Mouse (Mus musculus): ENCODE results near the gene Fmn2.

Gene Fmn2

DNA sequence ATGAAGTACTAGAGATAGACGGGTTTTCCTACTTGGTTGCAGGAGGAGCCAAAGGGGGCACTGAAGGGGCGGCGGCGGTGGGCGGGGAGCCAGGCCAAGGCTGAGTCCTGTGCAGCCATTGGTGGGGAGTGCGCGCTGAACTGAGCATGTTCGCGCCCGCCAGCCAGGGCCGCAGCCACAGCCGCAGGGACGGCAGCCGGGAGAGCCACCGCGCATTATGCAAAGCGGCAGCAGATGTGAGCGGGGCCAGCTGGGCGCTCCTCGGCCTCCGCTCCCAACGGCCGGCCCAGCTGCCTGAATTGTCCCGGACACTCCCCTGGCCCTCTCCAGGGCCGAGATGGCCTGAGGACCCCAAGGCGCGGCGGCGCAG, at the start of gene Fmn2:
Gene Fmn2 (plus strand): TSS at position 165 of the 370 bp plus-strand sequence.
- DNase-seq (ENCODE audit: low spot score) = peak; percentile 91

DNA sequence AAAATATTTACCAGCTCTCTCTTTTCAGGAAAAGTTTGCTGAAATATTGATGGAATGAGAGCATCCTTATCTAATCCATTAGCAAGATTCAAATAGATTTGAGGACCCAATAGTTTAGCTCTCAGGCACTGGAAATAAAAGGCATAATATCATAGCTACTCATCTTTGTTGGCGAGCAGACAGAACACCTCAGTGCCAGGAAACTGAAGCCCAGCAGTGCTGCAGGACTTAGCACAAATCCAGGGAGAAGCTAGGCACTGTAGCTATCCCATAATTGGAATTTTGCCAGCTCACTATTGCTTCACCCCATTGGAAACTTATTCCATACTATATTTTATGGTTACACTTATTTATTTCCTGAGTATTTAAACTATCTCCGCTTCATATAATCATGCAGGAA, 46.5 kb upstream of the Fmn2 start:
- DNase-seq (ENCODE audit: low spot score) = no peak

GRCm38 (mm10) chr1:174465385-174465784, 36.2 kb upstream of the Fmn2 start:
- no peak for DNase-seq (ENCODE audit: low spot score)

- peak; percentile 73 for DNase-seq (ENCODE audit: low spot score)
Observed at GRCm38 (mm10) chr1:174466240-174466639, 35.4 kb upstream of the Fmn2 start.

- peak; percentile 82 for DNase-seq (ENCODE audit: low spot score)
Observed at GRCm38 (mm10) chr1:174469736-174470135, 31.9 kb upstream of the Fmn2 start.

DNA sequence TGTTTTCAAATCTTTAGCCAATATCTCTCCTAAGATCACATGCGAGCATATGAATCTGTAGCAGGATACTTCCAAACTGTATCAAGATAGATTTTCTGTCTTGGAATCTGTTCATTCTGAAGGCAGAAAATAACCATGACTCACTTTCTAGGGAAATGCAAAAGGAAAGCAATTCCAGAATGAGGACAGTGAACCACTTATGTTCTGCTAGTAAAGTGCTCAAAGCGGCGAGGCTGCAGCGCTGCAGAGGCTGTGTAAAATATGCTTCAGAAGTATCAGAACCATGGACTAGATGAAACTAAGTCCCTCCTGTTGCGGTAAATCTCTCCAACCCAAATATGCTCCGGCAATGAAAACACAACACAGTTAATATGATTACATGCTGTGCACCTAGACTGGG, 19.1 kb upstream of the Fmn2 start:
- no peak for DNase-seq (ENCODE audit: low spot score)

GRCm38 (mm10) chr1:174500064-174500463, 1.6 kb upstream of the Fmn2 start:
- DNase-seq (ENCODE audit: low spot score) = no peak

- peak; percentile 8 for DNase-seq (ENCODE audit: low spot score)
Observed at GRCm38 (mm10) chr1:174501011-174501410, 614 bp upstream of the Fmn2 start.

DNA sequence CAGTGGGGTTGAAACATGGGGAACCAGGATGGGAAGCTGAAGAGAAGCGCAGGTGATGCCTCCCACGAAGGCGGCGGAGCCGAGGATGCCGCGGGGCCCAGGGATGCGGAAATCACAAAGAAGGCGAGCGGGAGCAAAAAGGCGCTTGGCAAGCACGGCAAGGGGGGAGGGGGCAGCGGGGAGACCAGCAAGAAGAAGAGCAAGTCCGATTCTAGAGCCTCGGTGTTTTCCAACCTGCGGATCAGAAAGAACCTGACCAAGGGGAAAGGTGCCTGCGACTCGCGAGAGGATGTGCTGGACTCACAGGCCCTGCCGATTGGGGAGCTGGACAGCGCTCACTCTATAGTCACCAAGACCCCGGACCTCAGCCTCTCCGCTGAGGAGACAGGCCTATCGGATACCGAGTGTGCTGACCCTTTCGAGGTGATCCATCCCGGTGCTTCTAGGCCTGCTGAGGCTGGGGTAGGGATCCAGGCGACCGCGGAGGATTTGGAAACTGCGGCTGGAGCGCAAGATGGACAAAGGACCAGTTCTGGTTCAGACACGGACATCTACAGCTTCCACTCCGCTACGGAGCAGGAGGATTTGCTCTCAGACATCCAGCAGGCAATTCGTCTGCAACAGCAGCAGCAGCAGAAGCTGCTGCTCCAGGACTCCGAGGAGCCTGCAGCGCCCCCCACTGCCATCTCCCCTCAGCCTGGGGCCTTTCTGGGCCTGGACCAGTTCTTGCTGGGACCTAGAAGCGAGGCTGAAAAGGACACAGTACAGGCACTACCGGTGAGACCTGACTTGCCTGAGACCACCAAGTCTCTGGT, 613 bp downstream of the Fmn2 start:
- DNase-seq (ENCODE audit: low spot score) = peak; percentile 70

GRCm38 (mm10) chr1:174502846-174503745, 1.5 kb downstream of the Fmn2 start:
- DNase-seq (ENCODE audit: low spot score) = peak; percentile 48

GRCm38 (mm10) chr1:174508571-174509110, 7.0 kb downstream of the Fmn2 start:
- peak; percentile 16 for DNase-seq (ENCODE audit: low spot score)

- DNase-seq (ENCODE audit: low spot score) = no peak
Observed at GRCm38 (mm10) chr1:174513419-174513818, 11.8 kb downstream of the Fmn2 start.

- DNase-seq (ENCODE audit: low spot score) = no peak
Observed at GRCm38 (mm10) chr1:174521976-174522770, 20.5 kb downstream of the Fmn2 start.

DNA sequence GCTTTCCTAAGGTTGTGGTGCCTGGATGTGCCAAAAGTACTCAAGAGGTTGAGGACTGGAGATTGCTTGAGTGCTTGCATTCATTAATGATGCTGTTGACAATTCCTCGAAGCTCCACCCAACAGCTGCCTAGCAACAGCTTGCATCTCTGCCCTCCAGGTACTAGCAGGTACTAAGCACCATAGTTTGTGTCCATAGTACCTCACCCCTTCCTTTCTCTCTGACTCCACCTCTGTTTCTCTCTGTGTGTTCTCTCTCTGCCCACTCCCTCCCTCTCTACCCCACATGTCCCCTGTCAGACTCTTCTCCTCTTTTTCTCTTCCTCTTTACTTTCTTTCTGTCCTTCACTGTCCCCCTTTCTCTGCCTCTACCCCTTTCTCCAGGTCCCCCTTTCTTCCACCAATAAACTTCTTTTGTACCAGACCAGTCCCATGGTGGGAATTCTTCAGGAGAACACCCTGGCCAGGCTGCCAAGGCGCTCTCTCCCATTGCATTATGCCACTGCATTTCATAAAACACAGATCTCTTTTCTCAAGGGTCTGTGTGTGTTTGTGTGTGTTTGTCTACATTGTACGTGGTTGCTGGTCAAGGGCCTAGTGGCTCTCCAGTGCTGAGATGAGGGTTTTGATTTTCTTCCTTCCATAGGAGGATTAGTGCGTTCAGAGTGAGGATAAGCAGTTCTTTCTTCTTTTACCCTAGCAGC, 21.3 kb downstream of the Fmn2 start:
- DNase-seq (ENCODE audit: low spot score) = no peak

DNA sequence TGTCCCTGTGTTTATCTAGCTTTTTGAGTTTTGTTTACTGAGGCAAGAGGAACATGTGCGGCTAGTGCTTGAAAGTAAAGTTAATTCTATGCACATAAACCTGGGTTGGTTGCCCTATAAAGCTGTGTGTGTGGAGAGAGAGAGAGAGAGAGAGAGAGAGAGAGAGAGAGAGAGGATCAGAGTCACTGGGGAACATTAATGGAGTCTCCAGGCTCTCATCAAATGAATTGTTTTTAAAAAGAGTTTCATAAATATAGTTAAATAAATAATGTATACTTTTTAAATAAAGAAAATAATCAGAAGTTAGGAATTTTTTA, 21.8 kb downstream of the Fmn2 start:
- DNase-seq (ENCODE audit: low spot score) = no peak

DNA sequence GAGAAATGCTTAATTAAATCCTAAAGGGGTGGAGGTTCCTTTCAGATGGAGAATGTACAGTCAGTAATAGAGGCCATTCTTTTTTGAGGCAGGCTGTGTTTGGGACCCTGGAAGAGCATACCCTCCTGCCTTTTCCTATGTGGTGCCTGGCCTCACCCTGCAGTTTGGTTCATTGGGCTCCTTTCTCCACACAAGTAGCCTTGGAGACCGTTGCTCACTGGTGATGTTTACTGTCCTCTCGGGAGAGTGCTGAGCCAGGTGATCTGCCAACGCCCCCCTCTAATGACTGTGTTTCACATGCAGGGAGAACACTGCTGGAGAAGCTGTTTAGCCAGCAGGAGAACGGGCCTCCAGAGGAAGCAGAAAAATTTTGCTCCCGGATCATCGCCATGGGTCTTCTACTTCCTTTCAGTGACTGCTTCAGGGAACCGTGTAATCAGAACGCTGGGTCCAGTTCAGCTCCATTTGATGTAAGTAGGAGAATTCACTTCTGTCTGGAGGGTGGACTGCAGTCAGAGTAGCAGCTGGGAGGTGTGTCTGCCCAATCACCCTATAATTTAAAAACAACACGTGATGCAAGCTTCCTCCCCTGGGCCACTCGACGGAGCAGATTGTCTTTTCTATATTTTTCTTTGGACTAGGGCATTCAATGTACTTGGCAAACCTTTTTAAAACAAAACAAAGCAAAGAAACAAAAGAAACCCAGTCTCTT, 35.3 kb downstream of the Fmn2 start:
- DNase-seq (ENCODE audit: low spot score) = no peak

GRCm38 (mm10) chr1:174537491-174537890, 35.9 kb downstream of the Fmn2 start:
- no peak for DNase-seq (ENCODE audit: low spot score)

GRCm38 (mm10) chr1:174548291-174548690, 46.7 kb downstream of the Fmn2 start:
- no peak for DNase-seq (ENCODE audit: low spot score)

- DNase-seq (ENCODE audit: low spot score) = peak; percentile 61
Observed at GRCm38 (mm10) chr1:174553272-174554007, 51.8 kb downstream of the Fmn2 start.

DNA sequence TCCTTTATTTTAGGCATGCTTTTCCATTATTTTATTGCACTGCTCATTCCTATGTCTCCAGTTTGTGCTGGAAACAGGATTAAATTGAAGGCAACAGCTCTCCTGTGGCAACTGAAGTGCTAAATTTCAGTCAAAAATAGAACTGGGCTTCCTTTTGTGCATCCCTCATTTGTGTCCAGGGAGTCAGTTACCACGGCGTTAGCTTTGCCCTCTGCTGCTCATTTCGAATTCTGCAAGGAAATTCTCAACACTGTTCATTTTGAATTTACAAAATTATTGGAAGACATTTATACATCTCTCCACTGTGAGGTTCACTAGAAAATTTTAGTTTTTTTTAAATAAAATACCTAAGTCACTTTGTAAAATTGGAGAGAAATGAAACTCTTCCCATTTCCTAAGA, 53.8 kb downstream of the Fmn2 start:
- no peak for DNase-seq (ENCODE audit: low spot score)
